Mouse (Mus musculus) cortical plate, adult 2 months (tissue): ENCODE results near the gene Rdh8.

Experiments used
- CTCF ChIP-seq: fragments of 200-500 bp; IDR thresholded peaks from 2 replicates; pipeline ENCODE4 v1.5.1; 2011; ENCODE audit warnings: mild to moderate bottlenecking, control low read depth, low read length; ENCODE audit not compliant: insufficient read depth; ENCODE audit errors: extremely low read depth
- POLR2A ChIP-seq: fragments of 200-500 bp; IDR thresholded peaks from 2 replicates; pipeline ENCODE4 v1.6.1; 2011; ENCODE audit warnings: mild to moderate bottlenecking, low read length, control low read depth; ENCODE audit not compliant: insufficient read depth; ENCODE audit errors: extremely low read depth

DNA sequence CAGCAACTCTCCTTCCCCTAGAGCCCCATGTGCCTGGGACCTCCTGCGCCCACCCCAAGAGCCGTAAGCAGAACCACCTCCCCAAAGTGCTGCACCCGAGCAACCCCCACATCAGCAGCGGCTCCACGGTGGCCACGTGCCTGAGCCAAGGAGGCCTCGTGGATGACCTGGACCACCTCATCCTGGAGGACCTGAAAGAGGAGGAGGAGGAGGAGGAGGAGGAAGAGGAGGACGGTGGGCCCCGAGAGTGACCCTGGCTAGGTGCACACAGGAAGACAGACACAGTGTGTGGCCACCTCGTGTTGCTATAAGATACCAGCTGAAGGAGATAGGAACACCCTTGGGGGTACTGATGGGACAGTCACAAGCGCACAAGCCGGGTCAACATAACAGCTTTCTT is 55.2 kb downstream of the Rdh8 start:
- TF ChIP-seq CTCF (no peak), POLR2A (no peak)
